Mouse (Mus musculus) spleen, adult 18-20 months (tissue): Measurements from ENCODE around the gene Pitpnb.

Experiments
- DNase-seq, 2 experiments: peaks; one replicate each; pipeline ENCODE4 v3.0.0; 2022; ENCODE audit warnings: mixed read lengths in 2 of 2

The Pitpnb gene

GRCm38 (mm10) chr5:111356811-111357617 lies 26.5 kb downstream of the Pitpnb start:
- no peak for DNase-seq

GRCm38 (mm10) chr5:111360546-111360945 lies 30.0 kb downstream of the Pitpnb start:
- DNase-seq, result no peak

GRCm38 (mm10) chr5:111361058-111361457 lies 30.5 kb downstream of the Pitpnb start:
- no peak for DNase-seq

- DNase-seq, result no peak
Observed at GRCm38 (mm10) chr5:111361846-111362245, 31.3 kb downstream of the Pitpnb start.

- no peak for DNase-seq
Observed at GRCm38 (mm10) chr5:111363446-111364062, 33.0 kb downstream of the Pitpnb start.

GRCm38 (mm10) chr5:111364533-111364932 lies 34.0 kb downstream of the Pitpnb start:
- no peak for DNase-seq

- DNase-seq, result no peak
Observed at GRCm38 (mm10) chr5:111366140-111366539, 35.6 kb downstream of the Pitpnb start.

- DNase-seq, result no peak
Observed at GRCm38 (mm10) chr5:111367937-111368517, 37.5 kb downstream of the Pitpnb start.

GRCm38 (mm10) chr5:111368576-111368975 lies 38.0 kb downstream of the Pitpnb start:
- no peak for DNase-seq

- DNase-seq, result peak in 1 of 2 experiments; percentile 1
Observed at GRCm38 (mm10) chr5:111375616-111376015, 45.1 kb downstream of the Pitpnb start.

GRCm38 (mm10) chr5:111376276-111377020 lies 45.9 kb downstream of the Pitpnb start:
- DNase-seq, result peak in 1 of 2 experiments; percentile 1

- no peak for DNase-seq
Observed at GRCm38 (mm10) chr5:111378126-111378993, 47.8 kb downstream of the Pitpnb start.

GRCm38 (mm10) chr5:111383335-111383734 lies 52.8 kb downstream of the Pitpnb start:
- no peak for DNase-seq

GRCm38 (mm10) chr5:111390911-111391310 lies 60.3 kb downstream of the Pitpnb start:
- DNase-seq, result no peak

GRCm38 (mm10) chr5:111391485-111391884 lies 60.9 kb downstream of the Pitpnb start:
- no peak for DNase-seq

GRCm38 (mm10) chr5:111393346-111394197 lies 63.0 kb downstream of the Pitpnb start:
- DNase-seq, result no peak

GRCm38 (mm10) chr5:111394198-111395053 lies 63.9 kb downstream of the Pitpnb start:
- no peak for DNase-seq

- no peak for DNase-seq
Observed at GRCm38 (mm10) chr5:111395771-111396170, 65.2 kb downstream of the Pitpnb start.

- no peak for DNase-seq
Observed at GRCm38 (mm10) chr5:111396199-111396598, 65.6 kb downstream of the Pitpnb start.

- no peak for DNase-seq
Observed at GRCm38 (mm10) chr5:111398471-111398870, 67.9 kb downstream of the Pitpnb start.
